Mouse (Mus musculus) 3T3-L1 (cell line): Measurements from ENCODE around the gene Zfp948.

Experiments
- DNase-seq: peaks from one replicate; pipeline ENCODE4 v3.0.0-alpha.2; 2015; ENCODE audit warnings: low read depth, low spot score

Zfp948 gene

DNA sequence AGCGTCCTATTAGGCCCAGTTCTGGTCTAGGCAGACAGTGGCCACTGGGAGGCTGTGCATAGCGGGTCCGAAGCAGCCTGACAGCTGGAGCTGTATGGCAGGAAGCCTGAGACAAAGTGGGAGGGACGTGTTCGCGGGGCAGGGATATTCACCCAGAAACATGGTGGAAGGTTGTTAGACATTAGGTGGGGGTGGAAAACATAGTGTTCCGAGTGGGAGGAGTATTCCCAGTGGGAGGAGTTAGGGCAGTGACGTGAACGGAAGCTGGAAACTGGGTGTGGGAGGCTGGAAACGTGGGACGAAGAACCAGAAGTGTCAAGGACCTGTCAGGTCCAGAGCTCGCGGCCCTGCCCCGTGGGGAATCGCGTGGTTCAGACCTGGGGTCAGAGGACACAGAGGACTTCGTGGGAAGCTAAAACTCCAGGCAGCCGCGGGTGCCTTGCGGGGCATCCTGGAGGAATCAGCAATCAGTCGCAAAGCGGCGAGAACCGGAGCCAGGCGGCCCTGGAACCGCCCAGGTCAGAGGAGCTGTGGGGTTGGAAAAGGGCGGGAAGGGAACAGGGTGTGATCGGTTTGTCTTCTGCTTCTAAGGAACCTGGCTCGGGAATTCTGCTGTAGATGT lies at the start of gene Zfp948:
Gene Zfp948 (plus strand): TSS at position 281 of the 622 bp plus-strand sequence.
- DNase-seq, result peak; percentile 99

DNA sequence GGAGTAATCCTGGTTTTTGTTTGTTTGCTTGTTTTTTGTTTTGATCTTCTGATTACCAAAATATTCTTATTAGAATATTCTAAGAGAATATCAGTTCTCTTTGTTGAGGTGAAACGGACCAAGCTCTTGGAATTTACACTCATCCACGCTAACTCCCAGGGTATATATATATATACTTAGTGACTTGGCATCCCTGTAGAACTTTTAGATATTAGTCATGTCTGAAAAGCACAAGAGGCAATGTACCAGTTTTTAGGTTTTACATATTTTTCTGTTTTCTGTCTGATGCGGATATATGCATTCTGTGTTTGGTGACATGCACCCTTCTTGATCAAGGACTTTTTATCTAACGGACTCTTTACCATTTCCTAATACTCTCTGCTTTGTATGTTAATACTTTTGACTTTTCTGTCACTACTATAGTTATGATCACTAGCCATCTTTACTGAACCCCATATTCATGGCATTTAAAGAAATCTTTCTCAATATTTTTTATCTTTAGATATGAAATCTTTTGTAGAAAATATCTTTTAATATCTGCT lies 49.6 kb upstream of the Zfp948 start:
- no peak for DNase-seq

DNA sequence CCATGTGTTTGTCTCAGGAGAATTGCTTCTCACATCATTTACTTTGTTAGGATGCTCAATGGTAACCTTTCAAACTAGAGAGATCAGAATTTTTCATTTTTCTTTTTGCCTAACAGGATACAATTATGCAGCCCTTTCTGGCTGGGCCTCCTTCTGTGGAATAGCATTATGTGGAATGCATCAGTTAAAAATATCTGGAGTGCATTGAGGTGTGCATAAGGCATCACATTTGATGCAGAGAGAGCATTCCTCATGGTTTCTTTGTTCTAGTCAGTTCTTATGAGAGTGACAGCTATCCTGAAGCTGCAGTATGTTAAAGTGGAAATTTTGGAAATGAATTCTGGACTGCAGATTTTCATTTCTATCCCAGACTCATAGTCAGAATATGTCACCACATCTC lies 40.5 kb upstream of the Zfp948 start:
- DNase-seq, result no peak

DNA sequence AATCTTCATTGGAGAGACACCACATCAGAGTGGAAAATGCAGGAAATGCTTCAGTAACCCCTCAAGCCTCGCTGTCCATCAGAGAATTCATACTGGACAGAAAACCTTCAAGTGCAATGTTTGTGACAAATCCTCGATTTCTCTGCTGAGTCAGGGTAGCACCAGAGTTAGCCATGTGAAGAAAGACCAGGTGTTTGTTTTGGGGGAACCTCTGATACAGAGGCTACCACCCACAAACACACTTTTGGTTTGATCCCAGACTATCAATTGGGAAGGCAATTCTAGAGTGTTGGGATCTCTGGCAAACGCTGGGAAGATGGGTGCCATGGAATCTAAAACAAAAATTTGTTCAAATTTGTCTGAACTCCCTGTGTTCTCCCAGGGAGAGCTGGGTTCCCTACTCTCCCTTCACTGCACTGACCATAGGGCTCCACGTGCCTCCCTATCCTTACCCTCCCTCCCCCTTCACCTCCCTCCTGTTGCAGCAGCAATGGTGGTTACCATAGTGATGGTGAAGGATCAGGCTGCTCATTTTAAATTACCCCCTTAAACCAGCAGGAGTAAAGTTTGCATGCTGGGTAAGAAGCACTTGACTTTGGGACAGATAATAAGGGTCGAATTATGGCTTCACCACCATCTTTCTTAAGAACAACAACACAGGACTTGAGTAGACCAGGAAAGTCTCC lies 36.0 kb upstream of the Zfp948 start:
- peak; percentile 10 for DNase-seq

DNA sequence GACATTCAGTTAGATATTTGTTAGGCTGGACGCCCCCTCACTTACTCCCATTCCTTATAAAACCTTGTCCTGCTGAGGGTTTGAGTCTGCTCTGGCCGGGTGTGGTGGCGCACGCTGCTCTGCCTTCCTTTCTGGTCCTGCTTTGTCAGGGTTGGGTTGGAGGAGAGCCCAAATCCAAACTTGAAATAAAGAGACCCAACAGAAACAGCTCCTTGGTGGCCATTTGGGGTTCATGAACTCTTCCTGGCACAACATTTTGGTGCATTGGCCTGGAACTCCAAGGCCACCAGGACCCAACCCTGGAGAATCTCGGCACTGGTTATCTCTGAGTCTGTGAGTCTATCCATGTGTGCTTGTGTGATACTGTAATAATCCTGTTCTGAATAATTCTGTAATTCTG lies 35.2 kb upstream of the Zfp948 start:
- no peak for DNase-seq

DNA sequence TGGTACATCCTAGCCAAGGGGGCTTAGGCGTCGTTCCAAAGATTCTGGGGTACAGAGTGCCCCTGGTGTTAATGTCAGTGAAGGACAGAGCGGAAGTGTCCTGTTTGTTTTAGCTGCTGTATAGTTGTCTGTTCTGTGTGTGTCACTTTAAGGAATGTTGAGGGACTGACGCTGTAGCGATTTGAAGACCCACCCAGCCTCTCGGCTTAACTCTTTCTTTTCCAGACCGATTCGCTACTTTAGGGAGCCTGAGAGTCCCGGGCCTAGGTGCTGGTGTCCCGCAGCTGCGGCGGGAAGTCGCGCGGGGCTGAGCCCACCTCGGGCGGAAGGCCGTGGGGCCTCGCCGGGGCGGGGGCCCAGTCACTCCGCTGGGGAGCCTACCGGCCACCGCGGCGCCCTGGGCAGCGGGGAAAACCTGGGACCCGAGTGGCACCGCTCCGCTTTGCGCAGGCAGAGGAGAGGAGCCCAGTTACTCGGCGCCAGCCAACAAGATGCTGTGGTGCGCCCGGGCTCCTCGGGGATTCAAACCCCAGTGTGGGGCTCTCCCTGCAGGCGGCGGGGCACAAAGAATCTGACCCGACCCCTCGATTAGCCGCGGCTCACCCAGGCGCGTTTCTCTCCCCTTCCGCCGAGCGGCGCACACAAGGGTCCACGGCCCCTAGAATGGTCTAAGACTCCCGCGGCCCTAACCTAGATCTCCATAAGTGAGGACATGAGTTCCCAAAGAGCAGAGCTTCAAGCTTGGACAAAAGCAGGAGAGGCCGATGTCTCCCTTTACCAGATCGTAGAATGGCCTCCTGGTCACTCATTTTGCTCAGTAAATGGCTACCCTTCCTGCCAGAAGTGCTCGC lies 34.5 kb upstream of the Zfp948 start:
- DNase-seq, result peak; percentile 91

DNA sequence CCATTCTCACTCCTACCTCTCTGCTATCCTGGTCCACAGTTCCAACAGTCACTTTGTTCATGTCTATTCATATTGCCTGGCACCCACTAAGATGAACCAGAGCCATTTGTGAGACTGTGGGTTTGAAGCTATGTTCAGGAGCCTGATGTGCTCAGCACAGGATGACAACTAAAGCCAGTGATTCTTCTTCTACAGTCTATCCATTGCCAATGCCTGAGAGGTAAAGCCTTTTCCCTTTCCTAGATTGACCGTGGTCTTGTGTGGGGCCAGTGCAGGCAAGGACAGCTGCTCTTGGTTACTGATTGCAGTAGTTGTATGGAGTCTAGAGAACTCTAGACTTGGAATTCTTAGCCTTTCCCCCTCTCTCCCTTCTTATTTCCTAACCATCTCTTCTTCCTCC lies 32.8 kb upstream of the Zfp948 start:
- no peak for DNase-seq

DNA sequence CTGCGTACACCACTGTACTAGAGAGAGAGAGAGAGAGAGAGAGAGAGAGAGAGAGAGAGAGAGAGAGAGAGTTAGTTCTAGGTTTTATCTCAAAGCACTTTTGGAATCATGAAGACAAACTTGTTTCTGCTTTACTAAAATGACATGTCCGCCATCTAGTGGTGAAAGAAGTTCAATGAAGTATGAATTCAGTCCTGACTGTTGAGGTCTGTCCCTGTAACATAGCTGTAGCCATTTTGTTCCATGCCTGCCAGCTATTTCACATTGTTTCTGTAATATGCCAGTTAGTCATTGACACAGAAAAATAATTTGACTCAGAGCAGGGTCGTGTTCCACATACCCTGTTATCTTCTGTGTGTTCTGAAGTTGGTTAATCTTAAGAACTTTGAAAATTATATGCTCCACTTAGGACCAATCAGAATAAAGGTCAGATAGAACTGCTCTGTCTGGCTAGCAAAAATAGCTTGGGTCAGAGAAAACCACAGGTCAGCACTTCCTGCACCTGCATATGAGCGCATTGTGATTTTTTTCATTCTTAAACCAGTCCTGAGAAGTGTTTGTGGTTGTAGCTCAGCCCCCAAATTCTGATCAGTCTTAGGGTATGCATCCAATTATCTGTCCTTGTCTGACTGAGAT lies 32.2 kb upstream of the Zfp948 start:
- DNase-seq, result peak; percentile 98

DNA sequence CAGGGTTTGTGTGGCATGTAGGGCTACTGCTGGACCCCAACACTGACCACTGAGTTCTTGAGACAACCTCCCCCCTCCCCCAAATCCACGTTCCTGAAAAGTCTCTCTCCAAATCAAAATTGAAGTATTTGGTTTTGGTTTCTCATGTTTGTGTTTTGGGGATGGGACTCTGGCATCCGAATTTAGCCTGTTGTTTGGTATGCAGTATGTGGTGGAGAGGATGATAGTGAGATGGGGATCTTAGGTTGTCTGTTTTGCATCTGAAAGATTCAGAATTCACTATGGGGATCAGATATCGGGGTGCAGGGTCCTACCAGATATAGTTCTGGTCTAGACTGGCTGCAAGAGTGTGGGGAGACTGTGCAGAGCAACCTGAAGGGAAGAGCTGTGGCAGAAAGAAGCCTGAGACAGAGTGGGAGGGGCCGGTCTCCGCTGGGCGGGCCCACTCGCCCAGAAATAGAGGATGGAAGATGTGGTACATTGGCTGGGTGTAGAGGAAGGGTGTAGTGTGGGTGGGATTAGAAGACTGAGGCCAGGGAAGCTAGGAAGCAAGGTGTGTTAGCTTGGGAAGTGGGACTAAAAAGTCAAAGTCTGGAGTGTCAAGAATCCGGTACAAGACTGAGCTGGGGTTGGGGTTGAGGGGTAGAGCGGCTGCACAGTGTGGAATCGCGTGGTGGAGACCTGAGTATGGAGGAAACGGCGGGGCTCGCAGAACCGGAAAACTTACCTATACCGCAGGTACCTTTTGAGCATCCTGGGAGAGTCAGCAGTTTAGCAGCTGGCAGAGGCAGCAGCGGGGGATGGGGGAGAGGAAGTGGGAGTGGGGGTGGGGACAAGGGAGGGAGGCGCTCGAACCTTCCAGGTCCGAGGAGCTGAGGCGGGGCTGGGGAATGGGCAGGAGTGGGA lies 31.5 kb upstream of the Zfp948 start, which contains the start of gene Zfp52:
Gene Zfp52 (plus strand): TSS at position 444 of the 906 bp plus-strand sequence.
- DNase-seq, result peak; percentile 87

DNA sequence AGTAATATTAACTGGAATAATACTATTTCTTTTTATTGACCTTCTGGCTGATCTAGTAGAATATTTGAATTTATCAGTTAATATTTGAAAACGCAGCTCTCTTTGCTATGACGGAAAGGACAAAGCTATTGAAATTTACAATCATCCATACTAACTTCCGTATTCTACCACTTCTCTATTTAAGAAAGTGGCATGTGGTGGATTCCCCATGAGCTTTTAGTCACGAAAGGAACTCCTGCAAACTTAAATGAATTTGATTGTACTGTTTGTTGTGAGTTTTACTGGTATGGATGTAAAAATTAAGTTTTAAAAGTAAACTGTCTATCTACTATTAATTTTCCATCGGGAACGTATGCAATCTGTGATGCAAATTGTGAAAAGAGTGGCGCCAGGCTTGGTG lies 30.7 kb upstream of the Zfp948 start:
- peak; percentile 20 for DNase-seq

DNA sequence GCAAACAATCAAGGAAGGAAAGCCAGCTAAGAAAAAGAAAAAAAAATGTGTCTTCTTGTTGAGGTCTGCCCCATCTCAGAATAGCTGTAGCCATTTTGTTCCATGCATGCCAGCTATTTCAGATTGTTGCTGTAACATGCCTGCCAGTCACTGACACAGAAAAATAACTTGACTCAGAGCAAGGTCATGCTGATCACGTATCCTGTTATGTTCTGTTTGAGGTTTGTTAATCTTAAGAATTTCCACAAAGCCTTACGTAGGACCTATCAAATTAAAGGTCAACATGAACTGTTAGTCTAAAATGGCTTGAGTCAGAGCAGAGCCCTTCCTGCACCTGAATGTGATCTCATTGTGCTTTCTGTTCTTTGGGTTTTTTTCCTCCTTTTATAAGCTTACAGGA lies 30.1 kb upstream of the Zfp948 start:
- DNase-seq, result peak; percentile 79

DNA sequence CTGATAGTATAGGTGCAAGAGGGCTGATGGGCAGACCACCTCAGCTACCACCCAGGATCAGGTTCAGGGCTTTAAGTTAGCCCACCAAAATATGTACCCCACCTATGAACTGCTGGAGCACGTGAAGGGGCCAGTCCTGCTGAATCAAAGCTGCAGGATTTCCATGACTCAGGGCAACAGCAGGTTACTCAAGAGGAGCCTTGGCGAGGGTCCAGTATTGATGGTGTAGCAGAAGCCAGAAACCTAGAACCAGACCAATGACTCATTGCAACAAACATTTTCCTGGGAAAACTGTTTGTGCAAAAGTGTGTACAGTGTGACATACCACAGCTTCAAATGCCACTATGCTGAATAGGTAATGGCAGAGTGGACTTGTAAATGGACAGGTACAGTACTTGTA lies 9.0 kb upstream of the Zfp948 start:
- peak; percentile 87 for DNase-seq

DNA sequence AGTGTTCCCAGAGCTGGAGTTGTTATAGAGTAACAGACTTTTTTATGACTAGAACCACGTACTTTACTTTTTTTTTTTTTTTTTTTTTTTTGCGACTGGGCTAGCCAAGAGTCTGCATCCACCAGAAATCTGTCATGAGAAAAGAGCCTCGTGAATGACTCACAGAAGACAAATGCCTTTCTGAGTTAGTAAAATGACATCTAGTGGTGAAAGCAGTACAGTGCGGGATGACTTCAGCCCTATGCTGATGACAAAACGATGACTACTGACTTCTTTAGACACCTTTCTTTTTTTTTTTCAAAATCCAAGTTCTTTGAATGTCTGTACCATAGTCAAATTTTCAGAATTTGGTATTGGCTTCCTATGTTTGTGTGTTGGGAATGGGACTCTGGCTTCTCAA lies 588 bp upstream of the Zfp948 start:
- DNase-seq, result peak; percentile 97

DNA sequence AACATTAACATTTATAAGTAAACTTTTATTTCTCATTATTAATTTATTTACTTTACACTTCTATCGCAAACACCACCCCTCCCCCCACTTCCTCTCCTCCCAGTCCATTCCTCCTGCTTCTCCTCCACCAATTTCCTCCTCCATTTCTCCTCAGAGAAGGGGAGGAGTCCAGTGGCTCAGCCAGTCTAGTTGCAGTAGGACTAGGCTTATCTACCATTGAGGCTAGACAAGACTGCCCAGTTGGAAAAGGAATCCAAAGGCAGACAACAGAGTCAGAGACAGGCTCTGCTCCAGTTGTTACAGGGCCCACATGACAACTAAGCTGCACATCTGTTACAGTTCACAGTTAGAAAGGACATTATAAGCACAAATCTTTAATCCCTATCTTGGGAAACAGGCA lies 888 bp downstream of the Zfp948 start:
- peak; percentile 93 for DNase-seq

DNA sequence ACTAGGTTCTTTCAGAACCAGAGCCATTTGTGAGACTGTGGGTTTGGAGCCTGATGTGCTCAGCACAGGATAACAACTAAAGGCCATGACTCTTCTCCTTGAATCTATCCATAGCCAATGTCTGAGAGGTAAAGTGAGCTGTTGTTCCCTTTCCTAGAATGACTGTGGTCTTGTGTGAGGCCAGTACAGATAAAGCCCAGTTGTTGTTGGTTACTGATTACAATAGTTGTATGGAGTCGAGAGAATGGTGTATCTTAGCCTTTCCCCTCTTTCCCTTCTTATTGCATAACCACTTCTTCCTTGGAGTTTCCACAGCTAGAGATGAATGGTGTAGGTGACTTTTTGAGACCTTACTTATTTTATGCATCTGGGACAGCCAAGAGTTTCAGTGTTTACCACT lies 12.3 kb downstream of the Zfp948 start:
- peak; percentile 12 for DNase-seq

DNA sequence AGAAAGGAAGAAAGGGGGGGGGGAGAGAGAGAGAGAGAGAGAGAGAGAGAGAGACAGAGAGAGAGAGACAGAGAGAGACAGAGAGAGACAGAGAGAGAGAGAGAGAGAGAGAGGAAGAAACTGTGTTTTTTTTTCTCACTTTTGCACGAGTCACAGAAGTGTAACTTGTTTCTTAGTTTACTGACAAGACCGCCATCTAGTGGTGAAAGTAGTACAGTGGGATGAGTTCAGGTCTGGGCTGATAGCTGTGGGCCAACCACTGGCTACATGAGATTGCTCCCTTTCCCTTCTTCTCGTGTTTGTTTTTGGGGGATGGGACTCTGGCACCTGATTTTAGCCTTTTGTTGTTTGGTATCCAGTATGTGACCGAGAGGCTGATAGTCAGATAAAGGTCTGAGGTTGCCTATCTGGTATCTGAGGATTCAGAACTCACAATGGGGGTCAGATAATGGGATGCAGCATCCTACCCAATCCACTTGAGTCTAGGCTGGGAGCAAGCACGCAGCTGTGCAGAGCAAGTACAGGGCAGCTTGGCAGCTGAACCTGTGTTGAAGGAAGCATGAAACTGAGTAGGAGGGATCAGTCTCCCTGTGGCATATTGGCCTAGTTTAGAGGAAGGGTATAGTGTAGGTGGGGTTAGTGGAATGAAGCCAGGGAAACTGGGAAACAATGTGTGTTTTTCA lies 12.8 kb downstream of the Zfp948 start:
- DNase-seq, result peak; percentile 93

DNA sequence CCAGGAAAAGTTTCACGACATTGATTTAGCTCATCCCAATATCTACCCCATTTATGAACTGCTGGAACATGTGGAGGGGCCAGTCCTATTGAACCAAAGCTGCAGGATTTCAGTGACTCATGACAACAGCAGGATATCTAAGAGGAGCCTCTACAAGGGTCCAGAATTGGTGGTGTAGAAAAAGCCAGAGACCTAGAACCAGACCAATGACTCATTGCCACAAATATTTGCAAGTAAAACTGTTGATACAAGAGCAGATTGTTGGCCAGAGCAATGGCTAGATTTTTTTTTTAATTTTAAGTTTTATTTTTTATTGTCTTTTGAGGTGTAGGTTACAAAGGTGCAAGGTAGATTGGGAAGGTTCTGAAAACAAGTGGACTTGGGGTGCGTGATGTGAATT lies 18.7 kb downstream of the Zfp948 start:
- DNase-seq, result peak; percentile 76

DNA sequence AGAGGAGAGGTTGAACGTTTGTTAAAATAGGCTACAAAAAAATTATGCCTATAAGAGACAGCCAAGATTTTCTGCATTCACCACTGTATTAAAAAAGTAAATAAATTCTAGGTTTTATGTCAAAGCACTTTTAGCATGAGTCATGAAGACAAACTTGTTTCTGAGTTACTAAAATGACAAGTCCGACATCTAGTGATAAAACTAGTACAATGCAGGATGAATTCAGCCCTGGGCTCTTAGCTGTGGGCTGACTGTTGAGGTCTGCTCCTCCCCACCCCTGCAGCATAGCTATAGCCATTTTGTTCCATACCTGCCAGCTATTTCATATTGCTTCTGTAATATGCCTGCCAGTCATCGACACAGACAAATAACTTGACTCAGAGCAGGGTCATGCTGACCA lies 49.5 kb downstream of the Zfp948 start:
- DNase-seq, result peak; percentile 72

DNA sequence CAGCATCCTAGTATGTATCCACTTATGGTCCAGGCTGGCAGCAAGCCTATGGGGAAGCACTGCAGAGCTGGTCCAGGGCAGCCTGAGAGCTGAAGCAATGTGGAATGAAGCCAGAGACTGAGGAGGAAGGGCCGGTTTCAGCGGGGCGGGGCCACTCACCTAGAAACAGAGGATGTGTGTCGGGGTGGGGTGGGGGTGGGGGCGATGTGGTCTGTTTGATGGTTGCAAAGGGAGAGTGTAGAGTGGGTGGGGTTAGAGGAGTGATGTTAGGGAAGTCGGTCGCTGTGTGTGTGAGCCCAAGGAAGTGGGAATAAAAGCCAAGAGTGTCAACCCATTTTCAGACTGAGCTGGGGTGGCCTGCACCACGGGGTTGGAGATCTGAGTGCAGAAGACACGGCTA lies 50.5 kb downstream of the Zfp948 start:
- DNase-seq, result no peak

DNA sequence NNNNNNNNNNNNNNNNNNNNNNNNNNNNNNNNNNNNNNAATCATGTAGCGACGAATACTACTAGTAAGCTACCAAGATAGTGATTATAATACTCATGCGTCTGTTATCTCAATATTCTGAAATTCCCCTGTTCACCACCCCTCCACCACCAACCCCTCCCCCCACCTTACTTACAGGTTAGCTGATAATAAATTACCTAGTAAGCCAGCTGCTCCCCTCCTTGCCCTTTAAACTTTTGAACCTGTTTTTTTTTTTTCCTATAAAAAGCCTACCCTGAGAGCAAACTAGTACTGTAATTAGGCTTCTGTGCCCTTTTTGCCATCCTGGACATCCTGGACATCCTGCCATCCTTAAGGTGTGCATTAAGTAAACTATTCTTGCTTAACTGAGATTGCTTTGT lies 56.8 kb downstream of the Zfp948 start:
- no peak for DNase-seq
